Mouse (Mus musculus): Measurements from ENCODE around the gene Cyp4f14. TPM values are rescaled to one million over a fixed set of nuclear protein-coding genes. Genes with fewer than 3 reads are reported as not detected.
"Not testable (repeated sequence)": the region's sequence is repeated elsewhere in the genome, so short reads cannot be mapped to it uniquely, and the experiment has no call there.

Gene Cyp4f14
- polyA plus RNA-seq, 1 experiment from 2014 or later, result not detected

DNA sequence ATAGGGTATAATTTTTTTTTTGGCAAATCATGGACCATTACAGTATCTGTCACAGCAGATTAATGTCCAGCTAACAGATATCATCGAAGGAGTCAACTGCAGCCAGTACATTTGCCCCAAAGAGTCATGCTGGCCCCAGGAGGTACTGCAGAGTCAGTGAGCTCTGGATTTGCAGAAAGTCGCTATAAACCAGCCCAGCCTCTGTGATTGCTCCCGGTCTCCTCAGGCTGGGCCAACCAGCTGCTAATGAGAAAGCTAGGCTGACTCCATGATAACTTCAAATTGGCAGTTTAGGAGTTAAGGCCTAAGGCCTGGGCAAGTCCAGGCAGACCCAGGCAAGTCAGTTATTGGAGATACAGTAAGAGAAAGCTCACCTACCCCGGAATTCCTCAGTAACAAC is 45.1 kb downstream of the Cyp4f14 start:
- Histone ChIP-seq H3K9ac (ENCODE audit: low read length) (no peak overlapping the region), H3K27me3 (ENCODE audit: control insufficient read depth, insufficient read depth, low read length) (no peaks in the 10 kb centered on the region), H3K4me1 (ENCODE audit: control insufficient read depth in 2 of 2, insufficient read depth in 2 of 2, low read length in 2 of 2) (no peaks in the 10 kb centered on the region), H3K27ac (replicated peaks in 1 of 2; ENCODE audit: control insufficient read depth in 1 of 2, insufficient read depth in 1 of 2, low read depth in 2 of 2, low read length in 2 of 2) (no peak overlapping the region), H3K9me3 (ENCODE audit: control insufficient read depth, low read length) (no peaks in the 10 kb centered on the region), H3K4me3 (ENCODE audit: control insufficient read depth in 1 of 2, insufficient read depth in 1 of 2, low read depth in 1 of 2, low read length in 2 of 2) (no peak overlapping the region), H3K4me2 (ENCODE audit: low read length) (no peak overlapping the region), H3K36me3 (ENCODE audit: control insufficient read depth, insufficient read depth, low read length) (no peaks in the 10 kb centered on the region)
- WGBS, result 78% methylated on average over 4 of the region's 4 CpGs
- no peak for ATAC-seq (ENCODE audit: insufficient number of reproducible peaks, insufficient read depth, low FRiP score, low read depth)

DNA sequence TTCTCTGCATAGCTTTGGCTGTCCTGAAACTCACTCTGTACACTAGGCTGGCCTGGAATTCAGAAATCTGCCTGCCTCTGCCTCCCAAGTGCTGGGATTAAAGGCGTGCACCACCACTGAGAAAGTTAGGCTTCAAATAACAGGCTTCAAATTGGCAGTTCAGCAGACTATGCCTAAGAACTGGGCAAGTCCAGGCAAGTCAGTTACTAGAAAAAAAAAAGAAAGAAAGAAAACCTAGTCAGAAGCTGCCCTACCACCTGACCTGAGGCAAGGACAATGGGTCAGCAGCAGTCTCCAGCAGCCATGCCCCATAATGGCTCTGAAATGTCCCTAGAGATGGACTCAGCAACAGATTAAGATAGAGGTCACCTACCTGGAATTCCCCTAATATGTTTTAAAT is 45.7 kb downstream of the Cyp4f14 start:
- H3K9ac ChIP-seq (ENCODE audit: low read length), result no peak overlapping the region
- H3K4me2 ChIP-seq (ENCODE audit: low read length), result no peak overlapping the region
- no peaks in the 10 kb centered on the region for H3K9me3 ChIP-seq (ENCODE audit: control insufficient read depth, low read length)
- no peak for ATAC-seq (ENCODE audit: insufficient number of reproducible peaks, insufficient read depth, low FRiP score, low read depth)
- no peak overlapping the region for H3K27ac ChIP-seq (replicated peaks in 1 of 2; ENCODE audit: control insufficient read depth in 1 of 2, insufficient read depth in 1 of 2, low read depth in 2 of 2, low read length in 2 of 2)
- no peaks in the 10 kb centered on the region for H3K36me3 ChIP-seq (ENCODE audit: control insufficient read depth, insufficient read depth, low read length)
- no peaks in the 10 kb centered on the region for H3K27me3 ChIP-seq (ENCODE audit: control insufficient read depth, insufficient read depth, low read length)
- H3K4me1 ChIP-seq (ENCODE audit: control insufficient read depth in 2 of 2, insufficient read depth in 2 of 2, low read length in 2 of 2), result no peaks in the 10 kb centered on the region
- H3K4me3 ChIP-seq (ENCODE audit: control insufficient read depth in 1 of 2, insufficient read depth in 1 of 2, low read depth in 1 of 2, low read length in 2 of 2), result no peak overlapping the region
- 94% methylated on average over 1 of the region's 1 CpGs for WGBS

DNA sequence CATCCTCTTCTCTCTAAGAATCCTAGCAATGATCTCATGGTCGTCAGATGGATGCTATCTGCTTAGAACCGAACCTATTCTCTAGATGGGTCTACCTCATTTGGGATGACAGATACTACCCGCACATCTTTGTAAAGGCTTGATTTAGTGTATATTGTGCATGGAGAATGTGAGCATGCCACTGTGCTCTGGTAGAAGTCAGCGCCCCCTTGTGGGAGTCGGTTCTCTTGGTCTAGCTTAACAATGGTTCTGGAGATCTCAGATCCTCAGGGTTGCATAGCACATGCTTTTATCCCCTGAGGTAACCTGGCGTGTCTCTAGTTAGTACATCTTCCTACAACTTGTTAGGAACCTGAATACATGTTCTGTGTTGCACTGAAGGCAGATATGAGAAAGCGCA is 49.9 kb downstream of the Cyp4f14 start:
- not testable (repeated sequence) for H3K9me3 ChIP-seq (ENCODE audit: control insufficient read depth, low read length); H3K36me3 ChIP-seq (ENCODE audit: control insufficient read depth, insufficient read depth, low read length); H3K4me1 ChIP-seq (ENCODE audit: control insufficient read depth in 2 of 2, insufficient read depth in 2 of 2, low read length in 2 of 2); H3K4me3 ChIP-seq (ENCODE audit: control insufficient read depth in 1 of 2, insufficient read depth in 1 of 2, low read depth in 1 of 2, low read length in 2 of 2); H3K9ac ChIP-seq (ENCODE audit: low read length); H3K27me3 ChIP-seq (ENCODE audit: control insufficient read depth, insufficient read depth, low read length); H3K27ac ChIP-seq (replicated peaks in 1 of 2; ENCODE audit: control insufficient read depth in 1 of 2, insufficient read depth in 1 of 2, low read depth in 2 of 2, low read length in 2 of 2); ATAC-seq (ENCODE audit: insufficient number of reproducible peaks, insufficient read depth, low FRiP score, low read depth); H3K4me2 ChIP-seq (ENCODE audit: low read length)
- WGBS, result 47% methylated on average over 3 of the region's 7 CpGs

DNA sequence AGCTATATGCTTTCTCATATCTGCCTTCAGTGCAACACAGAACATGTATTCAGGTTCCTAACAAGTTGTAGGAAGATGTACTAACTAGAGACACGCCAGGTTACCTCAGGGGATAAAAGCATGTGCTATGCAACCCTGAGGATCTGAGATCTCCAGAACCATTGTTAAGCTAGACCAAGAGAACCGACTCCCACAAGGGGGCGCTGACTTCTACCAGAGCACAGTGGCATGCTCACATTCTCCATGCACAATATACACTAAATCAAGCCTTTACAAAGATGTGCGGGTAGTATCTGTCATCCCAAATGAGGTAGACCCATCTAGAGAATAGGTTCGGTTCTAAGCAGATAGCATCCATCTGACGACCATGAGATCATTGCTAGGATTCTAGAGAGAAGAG is 60.4 kb downstream of the Cyp4f14 start:
- 42% methylated on average over 3 of the region's 6 CpGs for WGBS
- H3K27ac ChIP-seq (replicated peaks in 1 of 2; ENCODE audit: control insufficient read depth in 1 of 2, insufficient read depth in 1 of 2, low read depth in 2 of 2, low read length in 2 of 2); H3K9me3 ChIP-seq (ENCODE audit: control insufficient read depth, low read length); H3K4me2 ChIP-seq (ENCODE audit: low read length); H3K4me3 ChIP-seq (ENCODE audit: control insufficient read depth in 1 of 2, insufficient read depth in 1 of 2, low read depth in 1 of 2, low read length in 2 of 2); H3K9ac ChIP-seq (ENCODE audit: low read length); H3K4me1 ChIP-seq (ENCODE audit: control insufficient read depth in 2 of 2, insufficient read depth in 2 of 2, low read length in 2 of 2); ATAC-seq (ENCODE audit: insufficient number of reproducible peaks, insufficient read depth, low FRiP score, low read depth); H3K27me3 ChIP-seq (ENCODE audit: control insufficient read depth, insufficient read depth, low read length); H3K36me3 ChIP-seq (ENCODE audit: control insufficient read depth, insufficient read depth, low read length): not testable (repeated sequence)

Other genes starting within 250 kb of the Cyp4f14 start
- not detected in 2 replicates for gene Cyp4f15, start 231.7 kb downstream of the Cyp4f14 start, polyA plus RNA-seq (2014; fragmentation: Nextera tagmentation; extraction: Ambion mirVana)
- 32.5 and 34.7 TPM in 2 replicates for gene Zfp871, start 129.1 kb downstream of the Cyp4f14 start, polyA plus RNA-seq (2014; fragmentation: Nextera tagmentation; extraction: Ambion mirVana)
- gene Zfp811, start 107.4 kb downstream of the Cyp4f14 start, polyA plus RNA-seq (2014; fragmentation: Nextera tagmentation; extraction: Ambion mirVana), result 0.74 and 1.3 TPM in 2 replicates
- gene Zfp799, start 87.1 kb downstream of the Cyp4f14 start, polyA plus RNA-seq (2014; fragmentation: Nextera tagmentation; extraction: Ambion mirVana), result 9.1 and 13.0 TPM in 2 replicates
- 6.6 and 8.4 TPM in 2 replicates for gene Zfp870, start 25.7 kb downstream of the Cyp4f14 start, polyA plus RNA-seq (2014; fragmentation: Nextera tagmentation; extraction: Ambion mirVana)
- 11.4 and 11.8 TPM in 2 replicates for gene Cyp4f13, start 30.1 kb upstream of the Cyp4f14 start, polyA plus RNA-seq (2014; fragmentation: Nextera tagmentation; extraction: Ambion mirVana)
- gene Zfp472, start 48.5 kb upstream of the Cyp4f14 start, polyA plus RNA-seq (2014; fragmentation: Nextera tagmentation; extraction: Ambion mirVana), result 5.0 and 5.4 TPM in 2 replicates
- 9.5 TPM in 2 replicates for gene Zfp952, start 75.8 kb upstream of the Cyp4f14 start, polyA plus RNA-seq (2014; fragmentation: Nextera tagmentation; extraction: Ambion mirVana)
- gene Zfp763, start 116.1 kb upstream of the Cyp4f14 start, polyA plus RNA-seq (2014; fragmentation: Nextera tagmentation; extraction: Ambion mirVana), result 5.5 and 6.6 TPM in 2 replicates
- gene 4921501E09Rik, start 150.7 kb upstream of the Cyp4f14 start, polyA plus RNA-seq (2014; fragmentation: Nextera tagmentation; extraction: Ambion mirVana), result not detected in 2 replicates
- 3.9 and 7.2 TPM in 2 replicates for gene Zfp563, start 172.0 kb upstream of the Cyp4f14 start, polyA plus RNA-seq (2014; fragmentation: Nextera tagmentation; extraction: Ambion mirVana)
- gene Morc2b, start 222.3 kb upstream of the Cyp4f14 start, polyA plus RNA-seq (2014; fragmentation: Nextera tagmentation; extraction: Ambion mirVana), result 0.12 TPM in 1 of 2 replicates, not detected in the other